Mouse (Mus musculus): ENCODE measurements around the gene Pawr.

Pawr gene

GRCm38 (mm10) chr10:108331784-108332561 lies at the start of gene Pawr:
Gene Pawr (plus strand): TSS chr10:108332121.
- peak; percentile 95 for DNase-seq (ENCODE audit: low read depth, low spot score)

- DNase-seq (ENCODE audit: low read depth, low spot score): no peak
Measured at GRCm38 (mm10) chr10:108282351-108282750, 49.6 kb upstream of the Pawr start.

DNA sequence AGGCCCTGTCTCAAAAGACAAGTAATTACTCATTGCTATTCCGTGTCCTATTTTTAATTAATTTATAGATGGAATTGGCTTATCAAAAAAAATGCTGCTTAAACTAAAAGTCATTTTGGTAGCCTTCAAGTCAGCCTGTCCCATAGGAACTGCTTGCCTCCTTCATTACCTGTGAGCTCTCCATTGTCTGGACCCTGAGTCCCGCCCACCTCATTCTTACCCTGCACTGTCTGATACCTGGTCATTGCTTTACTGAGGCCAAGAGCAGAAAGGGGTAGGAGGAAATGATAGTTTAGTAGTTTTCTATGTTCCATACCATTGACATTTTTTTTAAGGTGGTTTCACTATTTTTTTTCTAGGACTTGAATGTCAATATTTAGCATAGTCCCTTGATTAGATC lies 48.5 kb upstream of the Pawr start:
- no peak for DNase-seq (ENCODE audit: low read depth, low spot score)

GRCm38 (mm10) chr10:108283837-108284236 lies 48.1 kb upstream of the Pawr start:
- DNase-seq (ENCODE audit: low read depth, low spot score): no peak

GRCm38 (mm10) chr10:108284445-108284844 lies 47.5 kb upstream of the Pawr start:
- DNase-seq (ENCODE audit: low read depth, low spot score): no peak

DNA sequence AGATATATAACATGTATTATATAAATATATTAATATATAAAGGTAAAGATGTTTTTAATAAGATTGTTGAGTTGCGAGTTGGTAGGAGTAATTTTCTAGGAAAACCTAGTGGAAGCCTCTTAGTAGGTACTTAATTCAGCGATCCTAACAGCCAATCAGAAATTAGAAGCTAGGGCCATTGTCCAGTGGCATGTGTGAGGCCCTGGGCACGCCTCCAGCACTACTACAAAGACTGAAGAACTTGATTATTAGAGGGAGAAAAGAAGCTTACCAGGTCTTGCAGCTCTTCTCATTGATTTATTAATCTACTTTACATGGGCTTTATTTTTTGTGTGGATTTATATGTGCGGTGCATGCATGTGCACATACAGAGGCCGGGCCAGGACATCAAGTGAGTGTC lies 46.9 kb upstream of the Pawr start:
- peak; percentile 67 for DNase-seq (ENCODE audit: low read depth, low spot score)

- DNase-seq (ENCODE audit: low read depth, low spot score): peak; percentile 99
Measured at GRCm38 (mm10) chr10:108286658-108287437, 45.1 kb upstream of the Pawr start.

DNA sequence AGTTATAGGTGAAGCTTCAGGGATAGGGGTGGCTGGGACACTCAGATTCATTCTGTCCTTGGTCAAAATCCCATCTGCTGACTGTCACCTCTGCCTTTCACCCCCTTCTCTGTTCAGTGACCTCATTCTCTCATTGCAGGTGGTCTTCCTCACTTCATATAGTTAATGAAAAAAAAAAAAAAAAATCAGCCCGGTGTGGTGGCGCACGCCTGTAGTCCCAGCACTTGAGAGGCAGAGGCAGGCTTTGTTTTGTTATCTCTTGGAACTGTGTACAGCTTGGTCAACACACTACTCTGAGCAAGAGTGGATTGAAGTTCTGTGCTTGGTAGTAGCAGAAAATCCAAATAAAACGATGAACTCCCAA lies 44.5 kb upstream of the Pawr start:
- DNase-seq (ENCODE audit: low read depth, low spot score): no peak

- DNase-seq (ENCODE audit: low read depth, low spot score): peak; percentile 43
Measured at GRCm38 (mm10) chr10:108290046-108290445, 41.9 kb upstream of the Pawr start.

DNA sequence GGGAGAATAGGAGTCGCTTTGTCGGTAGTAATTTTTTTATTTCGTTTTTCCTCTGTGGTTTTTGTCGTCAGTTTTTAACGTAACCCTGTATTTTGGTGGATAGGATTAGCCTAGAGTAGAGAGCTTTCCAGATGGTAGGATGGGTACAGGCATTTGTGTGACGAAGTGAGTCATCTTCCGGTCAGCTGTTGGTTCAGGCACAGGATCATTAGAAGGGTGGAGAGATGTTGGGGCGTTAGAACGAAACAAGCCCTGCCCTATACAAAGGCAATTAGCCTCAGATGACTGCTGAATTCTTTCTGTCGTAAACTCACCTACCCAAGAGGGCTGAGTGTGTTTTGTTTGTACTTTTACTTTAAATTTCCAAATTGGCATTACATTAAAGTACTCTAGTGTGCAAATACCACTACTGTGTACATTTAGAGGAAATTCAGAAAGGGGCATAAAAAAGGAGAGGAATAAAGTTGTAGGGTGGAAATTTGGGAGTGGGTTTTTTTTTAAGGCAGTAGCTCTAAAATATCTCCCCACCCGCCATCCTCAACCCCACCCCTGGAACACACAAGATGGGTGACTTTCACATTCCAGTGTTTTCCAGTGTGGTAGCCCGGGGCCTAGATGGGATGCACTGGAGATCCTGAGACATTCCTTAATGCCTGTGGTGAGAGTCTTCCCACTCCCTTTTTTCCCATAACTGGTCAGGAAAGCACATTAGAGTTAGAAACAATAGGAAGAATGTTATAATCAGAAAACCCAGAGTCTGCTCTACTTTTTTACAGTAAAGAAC lies 40.0 kb upstream of the Pawr start:
- DNase-seq (ENCODE audit: low read depth, low spot score): peak; percentile 96

DNA sequence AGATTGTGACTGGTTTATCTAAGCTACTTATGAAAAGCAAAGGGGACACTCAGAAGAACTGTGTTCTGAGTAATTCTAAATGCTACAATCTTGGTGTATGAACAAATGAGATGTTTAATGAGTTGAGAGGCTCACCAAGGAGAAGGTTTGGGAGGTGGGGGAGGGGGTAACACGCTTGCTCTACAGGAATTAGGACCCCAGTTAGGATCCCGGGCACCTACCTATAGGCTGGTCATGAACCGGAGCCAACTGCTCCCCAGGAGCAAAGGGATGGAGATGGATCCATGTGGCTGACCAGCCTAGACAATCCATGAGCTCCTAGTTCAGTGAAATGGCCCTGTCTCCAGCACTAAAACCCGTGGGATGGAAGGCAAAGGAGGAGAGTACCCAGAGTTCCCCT lies 39.3 kb upstream of the Pawr start:
- peak; percentile 70 for DNase-seq (ENCODE audit: low read depth, low spot score)

DNA sequence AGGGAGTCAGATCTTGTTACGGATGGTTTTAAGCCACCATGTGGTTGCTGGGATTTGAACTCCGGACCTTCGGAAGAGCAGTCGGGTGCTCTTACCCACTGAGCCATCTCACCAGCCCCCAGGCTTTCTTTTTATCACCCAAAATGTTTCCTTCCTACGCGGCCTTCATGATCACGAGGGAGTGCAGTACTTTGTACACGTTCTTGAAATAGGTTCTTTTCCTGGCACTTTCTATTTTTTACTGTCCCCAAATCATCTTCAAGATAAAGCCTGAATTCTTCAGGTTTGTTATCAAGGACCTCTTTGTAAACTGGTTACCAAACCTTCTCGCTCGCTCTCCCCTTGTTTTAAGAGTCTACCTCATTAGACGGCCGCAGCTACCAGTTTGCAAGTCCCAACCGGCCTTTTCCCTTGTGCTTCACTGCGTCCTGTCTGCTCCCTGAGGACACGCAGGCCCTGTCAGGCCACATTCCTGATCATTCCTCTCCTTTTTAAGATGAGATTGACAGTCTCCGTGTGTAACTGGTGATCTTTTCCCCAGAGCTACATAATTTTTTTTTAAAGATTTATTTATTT lies 38.2 kb upstream of the Pawr start:
- DNase-seq (ENCODE audit: low read depth, low spot score): peak; percentile 48

DNA sequence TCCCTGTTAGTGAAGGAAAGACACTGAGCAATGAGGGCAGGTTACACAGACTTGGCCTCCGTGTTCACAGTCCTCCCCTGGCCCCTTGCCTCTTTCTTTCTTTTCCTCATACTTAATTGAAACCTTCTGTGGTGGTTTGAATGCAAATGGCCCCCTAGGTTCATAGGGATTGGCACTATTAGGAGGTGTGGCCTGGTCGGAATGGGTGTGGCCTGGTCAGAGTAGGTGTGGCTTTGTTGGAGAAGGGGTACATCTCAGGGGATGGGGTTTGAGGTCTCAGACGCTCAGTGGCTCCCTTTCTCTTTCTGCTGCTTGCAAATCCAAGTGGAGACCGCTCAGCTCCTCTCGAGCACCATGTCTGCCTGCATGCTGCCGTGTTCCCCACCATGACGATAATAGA lies 37.2 kb upstream of the Pawr start:
- DNase-seq (ENCODE audit: low read depth, low spot score): peak; percentile 91

- peak; percentile 95 for DNase-seq (ENCODE audit: low read depth, low spot score)
Measured at GRCm38 (mm10) chr10:108296446-108296845, 35.5 kb upstream of the Pawr start.

DNA sequence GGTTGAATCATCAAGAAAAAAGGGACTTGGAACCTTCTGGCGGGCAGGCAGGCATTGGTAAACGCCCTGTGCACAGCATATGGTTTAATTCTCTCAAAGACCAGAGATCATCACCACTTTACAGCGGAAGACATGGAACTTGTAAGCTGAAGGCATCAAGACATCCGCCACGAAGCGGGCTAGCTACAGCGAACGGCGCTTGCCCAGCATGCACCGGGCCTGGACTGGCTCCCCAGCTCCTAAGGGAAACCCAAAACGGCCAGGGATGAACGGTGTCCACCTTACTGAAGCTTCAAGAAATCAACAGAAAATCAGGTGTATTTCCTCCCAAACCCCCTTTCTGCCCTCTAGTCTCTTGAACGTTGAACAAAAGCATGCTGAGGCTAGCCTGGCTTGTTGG lies 33.7 kb upstream of the Pawr start:
- peak; percentile 79 for DNase-seq (ENCODE audit: low read depth, low spot score)

DNA sequence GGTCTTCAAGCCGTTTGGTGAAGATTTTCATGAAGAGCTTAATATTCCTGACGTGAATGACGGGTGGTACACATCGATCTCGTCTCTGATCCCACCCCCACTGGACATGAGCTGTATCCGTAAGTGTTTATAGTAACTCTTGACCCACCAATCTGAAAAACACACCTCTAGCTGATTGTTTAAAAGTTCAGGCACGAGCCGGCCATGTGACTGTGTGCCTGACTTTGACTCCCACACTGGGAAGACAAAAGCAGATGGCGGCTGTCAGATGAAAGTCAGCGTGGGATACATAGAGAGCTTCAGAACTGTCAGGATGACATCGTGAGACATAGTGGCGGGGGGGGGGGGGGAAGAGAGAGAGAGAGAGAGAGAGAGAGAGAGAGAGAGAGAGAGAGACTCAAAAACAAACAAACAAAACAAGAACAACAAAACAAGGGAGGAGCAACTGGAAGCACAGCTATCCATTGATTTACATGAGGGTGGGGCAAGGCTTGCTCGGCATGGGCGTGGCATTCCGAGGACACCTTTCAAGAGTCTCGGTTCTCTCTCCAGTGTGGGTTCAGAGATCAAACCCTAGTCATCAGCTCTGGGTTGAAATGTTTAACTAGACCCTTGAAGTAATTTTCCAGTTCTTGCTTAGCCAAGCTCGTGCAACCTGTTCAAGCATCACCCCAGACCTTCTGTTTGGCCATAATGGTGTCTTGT lies 32.9 kb upstream of the Pawr start:
- peak; percentile 91 for DNase-seq (ENCODE audit: low read depth, low spot score)

DNA sequence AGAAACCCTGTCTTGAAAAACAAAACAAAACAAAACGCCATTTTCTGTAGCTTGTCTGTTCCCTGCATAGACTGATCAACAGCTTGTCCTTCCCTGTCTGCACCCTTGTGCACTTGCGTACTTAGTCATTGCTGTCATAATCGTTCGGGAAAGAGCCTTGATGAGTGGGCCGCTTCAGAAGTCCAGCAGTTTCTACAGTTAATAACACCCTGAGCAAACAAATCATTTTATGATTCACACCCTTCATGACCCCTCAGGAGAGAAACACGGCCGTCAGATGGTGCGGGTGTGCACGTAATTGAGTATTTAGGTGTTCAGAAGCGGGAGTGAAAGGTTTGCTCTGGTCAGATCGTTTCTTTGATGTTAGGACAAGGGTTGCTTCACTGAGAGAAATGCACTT lies 32.1 kb upstream of the Pawr start:
- DNase-seq (ENCODE audit: low read depth, low spot score): no peak

- peak; percentile 91 for DNase-seq (ENCODE audit: low read depth, low spot score)
Measured at GRCm38 (mm10) chr10:108300843-108301242, 31.1 kb upstream of the Pawr start.

DNA sequence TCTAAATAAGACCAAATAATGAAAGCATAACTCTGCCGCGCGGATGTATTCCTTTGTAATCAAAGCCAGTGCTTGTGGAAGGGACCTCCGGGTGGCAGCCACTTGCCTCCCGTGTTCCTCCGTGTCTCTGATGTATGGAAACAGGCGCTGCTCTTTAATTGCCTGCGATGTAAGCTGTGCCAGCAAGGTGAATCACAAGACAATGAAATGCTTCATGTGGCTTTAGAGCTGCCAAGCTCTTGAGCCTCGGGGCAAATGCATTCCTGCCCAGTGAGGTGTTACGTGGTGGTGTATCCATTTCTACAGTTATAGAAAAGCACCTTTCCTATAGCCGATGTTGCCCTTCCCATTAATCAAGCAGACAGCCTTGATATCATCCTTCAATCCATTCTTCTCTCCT lies 24.1 kb upstream of the Pawr start:
- no peak for DNase-seq (ENCODE audit: low read depth, low spot score)

DNA sequence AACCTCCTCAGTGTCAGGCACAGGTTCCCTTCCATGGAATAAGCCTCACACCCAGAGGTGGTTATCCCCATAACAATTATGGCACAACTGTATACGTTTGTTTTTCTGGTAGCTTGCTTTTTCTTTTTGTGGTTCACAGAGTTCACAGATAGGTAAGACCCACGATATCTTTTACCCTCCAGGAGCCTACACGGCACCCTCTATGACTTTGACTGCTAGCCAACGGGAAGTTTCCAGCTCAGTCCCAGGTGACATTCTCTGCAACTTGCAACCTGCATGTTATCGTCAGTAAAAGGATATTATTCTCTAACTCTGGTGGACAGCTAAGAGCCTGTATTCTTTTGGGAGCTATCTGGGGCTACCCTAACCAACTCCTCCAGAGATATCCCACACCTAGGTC lies 21.7 kb upstream of the Pawr start:
- DNase-seq (ENCODE audit: low read depth, low spot score): no peak

GRCm38 (mm10) chr10:108311396-108311795 lies 20.5 kb upstream of the Pawr start:
- DNase-seq (ENCODE audit: low read depth, low spot score): no peak
